Mouse (Mus musculus): ENCODE measurements around the gene Usp21.

Gene Usp21

DNA sequence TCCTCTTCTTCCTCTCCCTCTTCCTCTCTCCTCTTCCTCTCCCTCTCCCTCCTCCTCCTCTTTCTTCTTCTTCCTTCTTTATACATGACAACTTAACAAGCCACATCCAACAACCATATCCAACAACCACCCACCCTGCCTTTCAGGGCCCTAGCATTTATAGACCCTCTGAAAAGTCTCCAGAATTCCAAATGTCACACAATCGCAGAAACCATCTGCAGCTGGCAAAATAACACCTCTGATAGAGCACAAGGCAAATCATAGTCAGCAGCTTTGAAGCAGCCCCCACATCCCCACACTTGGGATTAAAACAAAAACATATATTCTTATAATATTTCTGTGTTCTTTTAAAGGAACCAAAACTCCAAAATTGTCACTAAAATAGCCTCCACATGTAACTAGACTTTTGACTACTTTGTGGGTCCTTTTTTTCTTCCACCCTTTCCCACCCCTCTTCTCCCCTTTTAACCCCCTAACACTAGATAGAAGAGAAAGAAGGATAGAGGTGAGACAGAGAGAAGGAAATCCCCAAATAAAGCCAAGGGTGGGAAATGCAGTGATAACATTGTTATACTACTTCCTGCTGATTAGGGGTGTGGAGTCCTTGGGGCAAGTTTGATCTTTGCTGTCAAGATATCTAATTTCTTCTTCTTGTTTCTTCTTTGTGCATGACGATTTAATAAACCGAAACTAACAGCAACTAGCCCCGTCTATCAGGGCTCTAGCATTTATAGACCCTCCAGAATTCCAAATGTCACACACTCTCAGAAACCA, 21.6 kb downstream of the Usp21 start:
- no peak for DNase-seq (ENCODE audit: low read depth, low spot score)

DNA sequence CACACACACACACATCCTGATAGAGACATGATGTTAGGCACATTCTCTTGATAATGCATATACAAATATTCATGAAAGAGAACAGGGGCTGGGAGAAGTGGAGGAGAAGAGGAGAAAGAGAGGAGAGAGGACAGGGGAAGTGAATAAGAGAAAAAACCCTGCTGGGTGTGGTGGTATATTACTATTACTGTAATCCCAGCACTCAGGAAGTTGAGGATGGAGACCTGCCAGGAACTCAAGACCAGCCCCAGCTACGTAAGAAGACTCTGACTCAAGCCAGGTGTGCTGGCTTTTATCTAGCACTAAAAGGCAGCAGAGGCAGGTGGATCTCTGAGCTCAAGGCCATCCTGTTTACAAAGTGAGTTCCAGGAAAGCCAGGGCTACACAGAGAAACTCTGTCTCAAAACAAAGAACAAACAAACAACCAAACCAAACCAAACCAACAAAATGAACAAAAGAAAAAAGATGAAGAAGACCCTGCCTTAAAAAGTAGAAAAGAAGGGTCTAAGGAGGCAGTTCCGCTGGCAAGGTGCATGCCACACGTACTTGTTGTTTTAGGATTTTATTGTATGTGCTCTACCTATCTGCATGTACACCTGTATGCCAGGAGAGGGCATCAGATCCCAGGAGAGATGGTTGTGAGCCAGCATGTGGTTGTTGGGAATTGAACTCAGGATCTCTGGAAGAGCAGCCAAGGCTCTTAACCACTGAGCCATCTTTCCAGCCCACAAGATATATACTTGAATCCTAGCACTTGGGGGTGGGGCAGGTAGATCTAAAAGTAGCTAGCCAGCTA, 23.9 kb downstream of the Usp21 start:
- no peak for DNase-seq (ENCODE audit: low read depth, low spot score)

DNA sequence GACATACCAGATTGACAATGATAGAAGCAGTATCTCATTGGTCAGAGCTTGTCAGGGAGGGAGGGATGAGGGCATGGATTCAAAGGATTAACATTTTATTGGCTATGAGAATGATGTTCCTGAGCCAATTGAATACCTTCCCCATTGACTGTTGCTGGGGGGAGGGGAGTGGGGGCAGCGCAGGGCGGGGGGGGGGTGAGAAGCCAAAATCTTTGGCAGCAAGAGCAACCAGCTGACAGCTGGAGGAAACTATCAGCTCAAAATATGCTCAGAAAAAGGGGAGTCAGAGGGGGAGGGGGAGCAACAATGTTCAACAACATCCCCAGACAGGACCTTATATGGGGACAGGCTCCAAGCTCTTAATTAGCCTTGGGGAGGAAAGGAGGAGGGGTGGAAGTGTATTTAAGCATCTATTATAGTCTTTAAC, 24.6 kb downstream of the Usp21 start:
- no peak for DNase-seq (ENCODE audit: low read depth, low spot score)

DNA sequence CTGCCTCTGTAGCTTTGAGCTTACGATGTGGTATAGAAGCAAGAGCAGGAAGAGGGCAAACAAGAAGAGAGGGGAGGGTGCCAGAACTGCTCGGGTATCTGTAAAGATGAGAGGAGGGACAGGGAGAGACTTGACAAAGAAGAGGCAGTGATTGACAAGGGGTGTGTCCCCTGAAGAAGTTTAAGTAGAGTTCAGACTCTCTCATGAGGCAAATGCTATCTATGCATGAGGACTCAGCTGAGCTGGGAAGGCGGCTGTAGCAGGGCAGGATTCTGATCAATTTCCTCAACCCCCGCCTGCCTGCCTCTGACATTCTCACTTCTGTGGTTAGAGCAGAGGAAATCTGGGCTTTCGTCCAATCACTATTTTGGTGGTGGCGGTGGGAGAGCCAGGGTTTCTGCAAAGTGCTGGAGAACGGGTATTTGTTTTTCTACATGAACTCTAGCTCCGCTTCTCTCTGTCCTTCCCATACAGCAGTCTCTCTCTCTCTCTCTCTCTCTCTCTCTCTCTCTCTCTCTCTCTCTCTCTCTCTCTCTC, 25.1 kb downstream of the Usp21 start:
- no peak for DNase-seq (ENCODE audit: low read depth, low spot score)

DNA sequence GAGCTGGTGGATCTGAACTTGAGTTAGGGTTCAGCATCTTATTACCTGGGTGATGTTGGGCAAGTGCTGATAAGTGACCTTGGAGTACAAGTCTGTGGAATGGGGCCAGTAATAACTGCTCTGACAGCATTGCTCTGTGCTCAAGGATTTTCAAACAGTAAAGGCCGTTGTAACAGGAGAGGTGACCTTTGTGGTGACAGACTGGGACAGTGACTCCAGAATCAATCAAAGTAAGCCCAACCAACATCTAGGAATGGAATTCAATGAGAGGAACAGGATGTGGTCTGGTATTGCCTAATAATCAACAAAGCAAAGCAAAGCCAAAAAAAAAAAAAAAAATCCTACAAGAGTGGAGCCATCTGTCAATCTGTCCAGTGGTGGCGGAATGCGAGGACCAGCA, 27.5 kb downstream of the Usp21 start:
- DNase-seq (ENCODE audit: low read depth, low spot score), result no peak

DNA sequence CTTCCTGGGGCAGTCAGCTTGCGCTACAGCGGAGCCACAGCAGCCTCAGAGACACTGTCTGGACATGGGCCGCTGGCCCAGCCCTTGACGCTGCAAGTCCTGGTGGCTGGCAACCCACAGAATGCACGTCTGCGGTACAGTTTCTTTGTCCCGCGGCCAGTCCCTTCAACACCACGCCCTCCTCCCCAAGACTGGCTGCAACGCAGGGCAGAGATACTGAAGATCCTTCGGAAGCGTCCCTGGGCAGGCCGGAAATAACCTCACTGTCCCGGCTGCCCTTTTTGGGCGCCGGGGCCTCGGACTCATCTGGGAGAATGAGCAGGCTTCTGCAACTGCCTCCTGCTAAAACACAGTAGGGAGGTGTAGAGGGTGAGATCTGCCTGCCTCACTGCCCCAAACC, 28.9 kb downstream of the Usp21 start:
- no peak for DNase-seq (ENCODE audit: low read depth, low spot score)

DNA sequence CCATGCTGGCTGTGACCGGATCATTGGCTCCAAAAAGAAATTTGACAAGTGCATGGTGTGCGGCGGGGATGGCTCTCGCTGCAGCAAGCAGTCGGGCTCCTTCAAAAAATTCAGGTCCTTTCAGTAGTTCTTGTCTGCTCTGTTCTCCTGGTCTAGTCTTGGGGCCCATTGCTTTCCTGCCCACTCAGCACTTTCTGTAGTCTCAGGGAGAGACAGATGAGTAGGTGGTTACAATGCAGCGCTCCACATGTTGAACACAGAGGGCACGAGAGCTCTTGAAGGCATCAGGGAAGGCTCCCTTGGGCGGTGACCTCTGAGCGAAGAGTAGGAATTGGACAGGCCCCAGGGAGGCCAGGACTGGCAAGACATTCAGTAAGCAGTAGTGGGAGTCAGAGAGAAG, 30.0 kb downstream of the Usp21 start:
- no peak for DNase-seq (ENCODE audit: low read depth, low spot score)

DNA sequence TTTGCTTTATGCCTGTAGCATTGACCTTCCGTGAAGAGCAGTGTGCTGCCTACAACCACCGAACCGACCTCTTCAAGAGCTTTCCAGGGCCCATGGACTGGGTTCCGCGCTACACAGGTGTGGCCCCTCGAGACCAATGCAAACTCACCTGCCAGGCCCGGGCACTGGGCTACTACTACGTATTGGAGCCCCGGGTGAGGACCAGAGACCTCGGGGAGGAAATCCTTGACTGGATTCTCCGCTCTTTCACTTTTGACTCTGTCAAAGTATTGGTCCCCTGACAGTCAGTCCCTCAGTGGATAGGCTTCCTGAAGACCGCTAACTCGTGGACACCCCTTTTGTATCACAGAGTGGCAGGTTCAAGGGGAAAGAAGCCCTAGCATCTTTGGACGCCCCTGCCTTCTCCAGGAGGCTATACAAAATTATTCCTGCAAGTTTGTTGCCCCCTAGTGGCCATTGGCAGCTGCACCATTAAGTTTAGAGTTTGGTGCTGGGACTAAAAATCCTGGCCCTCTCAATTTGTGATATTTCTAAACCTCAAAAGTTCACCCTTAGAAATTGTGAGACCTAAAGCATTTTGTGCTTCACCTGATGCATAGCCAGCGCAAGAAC, 30.7 kb downstream of the Usp21 start:
- DNase-seq (ENCODE audit: low read depth, low spot score), result peak; percentile 65

DNA sequence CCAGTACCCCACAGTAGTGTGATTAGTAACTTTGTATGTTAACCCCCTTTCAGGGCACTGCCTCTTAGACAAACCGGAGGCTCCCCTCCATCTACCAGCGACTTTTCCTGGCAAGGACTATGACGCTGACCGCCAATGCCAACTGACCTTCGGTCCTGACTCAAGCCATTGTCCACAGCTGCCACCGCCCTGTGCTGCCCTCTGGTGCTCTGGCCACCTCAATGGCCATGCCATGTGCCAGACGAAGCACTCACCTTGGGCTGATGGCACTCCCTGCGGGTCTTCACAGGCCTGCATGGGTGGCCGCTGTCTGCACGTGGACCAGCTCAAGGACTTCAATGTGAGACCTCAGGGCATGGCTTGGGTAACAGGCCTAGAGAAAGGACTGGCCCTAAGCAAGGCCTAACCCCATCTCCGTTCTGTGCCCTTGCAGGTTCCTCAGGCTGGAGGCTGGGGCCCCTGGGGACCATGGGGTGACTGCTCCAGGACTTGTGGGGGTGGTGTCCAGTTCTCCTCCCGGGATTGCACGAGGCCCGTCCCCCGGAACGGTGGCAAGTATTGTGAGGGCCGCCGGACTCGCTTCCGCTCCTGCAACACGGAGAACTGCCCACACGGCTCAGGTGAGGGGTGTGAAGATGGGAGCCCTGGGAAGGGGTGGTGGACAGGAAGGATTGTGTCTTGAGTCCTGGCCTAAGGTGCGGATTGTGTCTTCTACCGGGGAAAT, 31.5 kb downstream of the Usp21 start:
- DNase-seq (ENCODE audit: low read depth, low spot score), result no peak

DNA sequence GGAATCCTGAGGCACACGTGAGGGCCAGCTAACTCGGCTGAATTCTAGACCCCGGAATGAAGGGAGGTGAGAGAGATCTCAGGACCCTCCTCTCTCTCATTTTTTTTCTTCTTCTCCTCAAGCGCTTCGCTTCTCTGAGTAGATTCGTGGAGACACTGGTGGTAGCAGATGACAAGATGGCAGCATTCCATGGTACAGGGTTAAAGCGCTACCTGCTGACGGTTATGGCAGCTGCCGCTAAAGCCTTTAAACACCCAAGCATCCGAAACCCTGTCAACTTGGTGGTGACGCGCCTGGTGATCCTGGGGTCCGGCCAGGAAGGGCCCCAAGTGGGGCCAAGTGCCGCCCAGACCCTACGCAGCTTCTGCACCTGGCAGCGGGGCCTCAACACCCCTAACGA, 35.4 kb downstream of the Usp21 start:
- DNase-seq (ENCODE audit: low read depth, low spot score), result no peak

DNA sequence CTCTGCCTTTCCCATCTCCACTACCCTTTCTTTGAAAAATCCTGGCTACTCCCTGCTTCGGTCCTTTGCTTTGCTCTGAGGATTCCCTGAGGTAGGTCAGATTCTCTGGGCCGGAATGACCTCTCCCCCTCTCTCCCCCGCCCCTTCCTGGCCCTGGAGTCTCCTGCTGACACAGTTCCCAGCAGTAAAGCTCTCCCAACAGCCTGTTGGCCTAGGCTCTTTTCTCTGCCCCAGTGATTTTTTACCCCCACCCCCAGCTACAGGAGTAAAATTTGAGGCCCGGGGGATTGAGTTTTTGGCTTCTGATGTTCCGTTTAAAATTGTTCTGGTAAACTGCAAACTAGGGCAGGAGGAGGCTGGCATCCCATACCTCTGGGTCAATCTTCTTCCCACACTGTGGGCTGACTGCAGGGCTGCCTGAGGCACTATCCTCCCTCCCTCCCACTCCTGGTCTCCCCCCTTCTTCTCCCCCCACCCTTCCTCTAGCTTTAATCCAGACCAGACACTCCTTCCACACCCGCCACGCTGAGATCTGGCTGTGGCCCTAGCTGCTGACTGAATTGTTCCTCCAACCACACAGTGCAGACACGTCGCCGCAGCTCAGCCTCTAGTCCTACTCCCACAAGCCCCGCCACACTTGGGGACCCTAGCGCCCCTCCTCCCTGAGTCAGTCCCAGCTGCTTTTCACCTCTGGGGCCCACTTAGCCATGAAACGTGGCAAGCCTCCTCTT, 36.0 kb downstream of the Usp21 start:
- DNase-seq (ENCODE audit: low read depth, low spot score), result no peak

DNA sequence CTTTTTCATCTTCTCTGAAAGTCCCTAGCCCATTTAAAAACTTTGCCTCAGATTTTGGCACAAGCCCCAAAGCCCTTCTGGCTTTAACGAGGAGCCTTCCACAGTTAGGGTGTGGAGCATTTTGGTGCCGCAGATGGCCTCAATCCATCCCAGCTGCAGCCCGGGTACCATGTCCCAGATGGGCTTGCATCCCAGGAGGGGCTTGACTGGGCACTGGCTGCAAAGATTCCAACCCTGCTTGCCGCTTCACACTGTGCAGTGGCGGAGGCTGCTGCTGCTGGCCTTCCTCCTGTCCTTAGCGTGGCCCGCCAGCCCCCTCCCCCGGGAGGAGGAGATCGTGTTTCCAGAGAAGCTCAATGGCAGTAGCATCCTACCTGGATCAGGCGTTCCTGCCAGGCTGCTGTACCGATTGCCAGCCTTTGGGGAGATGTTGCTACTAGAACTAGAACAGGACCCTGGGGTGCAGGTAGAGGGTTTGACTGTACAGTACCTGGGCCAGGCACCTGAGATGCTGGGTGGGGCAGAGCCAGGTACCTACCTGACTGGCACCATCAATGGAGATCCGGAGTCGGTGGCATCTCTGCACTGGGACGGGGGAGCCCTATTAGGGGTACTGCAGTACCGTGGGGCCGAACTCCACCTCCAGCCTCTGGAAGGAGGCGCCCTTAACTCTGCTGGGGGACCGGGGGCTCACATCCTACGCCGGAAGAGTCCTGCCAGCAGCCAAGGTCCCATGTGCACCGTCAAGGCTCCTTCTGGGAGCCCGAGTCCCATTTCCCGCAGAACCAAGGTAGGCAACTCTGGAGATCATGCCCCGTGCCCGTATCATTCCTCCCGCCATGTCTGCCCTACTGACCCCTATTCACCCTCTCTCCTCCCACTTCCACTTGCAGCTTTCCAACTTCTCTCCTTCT, 36.9 kb downstream of the Usp21 start, which contains the start of gene Ndufs2:
Gene Ndufs2 (minus strand): TSS at position 709 of the 914 bp plus-strand sequence.
- no peak for DNase-seq (ENCODE audit: low read depth, low spot score)

DNA sequence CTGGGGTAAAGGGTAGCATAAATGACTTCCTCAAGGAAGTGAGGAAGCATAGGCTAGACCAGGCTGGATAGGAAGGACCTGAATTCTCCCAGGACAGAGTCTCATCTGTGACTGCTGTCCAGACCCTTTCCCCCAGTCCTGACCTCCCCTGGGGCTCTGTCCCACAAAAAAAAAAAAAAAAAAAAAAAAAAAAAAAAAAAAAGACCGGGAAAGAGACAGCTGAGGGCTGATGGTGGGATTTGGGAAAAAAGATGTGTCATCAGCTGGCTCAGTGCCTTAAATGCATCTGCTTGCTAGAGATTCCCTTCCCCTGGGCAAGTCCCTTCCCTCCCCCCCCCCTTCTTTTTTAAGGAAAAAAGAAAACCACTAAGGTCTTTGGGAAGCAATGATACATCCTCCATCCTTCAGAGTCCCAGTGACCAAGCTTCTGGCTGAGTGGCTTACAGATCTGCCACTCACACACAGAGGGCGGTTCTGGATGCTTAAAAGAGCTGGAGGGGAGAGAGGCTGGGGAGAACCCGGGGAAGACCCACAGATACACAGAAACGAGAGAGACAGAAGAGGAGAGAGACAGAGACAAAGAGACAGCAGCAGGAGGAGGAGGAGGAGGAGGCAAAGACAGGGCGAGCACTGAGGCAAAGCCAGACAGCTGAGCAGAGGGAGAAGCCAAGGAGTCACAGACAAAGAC, 37.7 kb downstream of the Usp21 start, which contains the start of gene Adamts4:
Gene Adamts4 (plus strand): TSS at position 509 of the 688 bp plus-strand sequence.
- no peak for DNase-seq (ENCODE audit: low read depth, low spot score)

DNA sequence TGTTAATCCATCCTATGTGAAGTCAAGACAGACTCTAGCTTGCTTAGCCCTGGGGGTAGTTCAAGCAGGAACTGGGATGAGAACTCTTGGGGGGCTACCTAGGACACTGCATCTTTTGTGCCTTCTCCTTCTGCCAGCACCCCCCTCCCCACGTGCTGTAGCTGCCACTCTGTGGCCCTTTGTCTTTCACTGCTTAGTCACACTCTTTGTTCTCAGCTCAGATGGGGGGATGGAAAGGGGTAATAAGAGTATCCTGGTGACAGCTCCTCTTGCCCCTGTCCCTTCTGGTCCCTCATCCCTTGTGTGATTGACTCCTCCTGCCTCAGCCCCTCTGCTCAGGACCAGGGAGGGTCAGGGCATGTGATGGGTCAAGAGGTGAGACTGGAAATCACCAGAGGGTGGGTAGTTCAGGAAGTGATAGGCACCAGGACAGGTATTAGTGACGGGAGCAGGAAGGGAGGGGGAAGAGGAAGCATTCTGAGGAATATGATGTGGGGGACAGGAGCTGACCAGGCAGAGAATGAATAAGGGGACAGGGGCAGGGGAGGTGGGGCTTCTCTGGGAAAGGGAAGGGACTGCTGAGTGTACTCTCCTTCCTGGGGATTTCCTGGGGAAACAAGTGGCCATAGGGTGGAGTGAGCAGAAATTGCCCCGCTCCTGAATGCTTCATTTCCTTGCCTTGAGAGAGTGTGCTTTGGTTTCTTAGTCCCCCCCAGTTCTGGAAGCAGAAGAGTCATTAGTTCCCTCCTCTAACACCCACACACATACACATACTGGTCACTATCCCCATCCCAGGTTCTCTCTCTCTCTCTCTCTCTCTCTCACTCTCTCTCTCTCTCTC, 39.2 kb downstream of the Usp21 start:
- no peak for DNase-seq (ENCODE audit: low read depth, low spot score)

DNA sequence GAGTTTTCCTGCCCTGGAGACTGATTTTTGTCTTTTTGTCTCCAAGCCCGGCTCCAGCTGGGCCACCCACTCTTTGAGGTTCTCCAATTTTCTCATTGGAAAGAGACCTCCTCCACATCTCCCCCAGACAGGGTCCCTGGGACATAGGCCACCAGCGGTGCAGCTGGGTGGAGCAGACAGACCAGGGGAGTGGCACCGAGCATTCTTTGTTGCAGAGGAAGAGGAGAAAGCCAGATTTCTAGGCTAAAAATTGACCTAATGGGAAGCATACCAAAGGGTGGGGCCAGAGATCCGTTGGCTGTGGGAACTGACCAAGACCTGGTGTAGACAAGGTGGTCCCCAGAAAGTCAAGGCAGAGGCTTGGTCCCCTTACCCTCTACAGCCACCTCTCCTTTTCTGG, 39.9 kb downstream of the Usp21 start:
- no peak for DNase-seq (ENCODE audit: low read depth, low spot score)

DNA sequence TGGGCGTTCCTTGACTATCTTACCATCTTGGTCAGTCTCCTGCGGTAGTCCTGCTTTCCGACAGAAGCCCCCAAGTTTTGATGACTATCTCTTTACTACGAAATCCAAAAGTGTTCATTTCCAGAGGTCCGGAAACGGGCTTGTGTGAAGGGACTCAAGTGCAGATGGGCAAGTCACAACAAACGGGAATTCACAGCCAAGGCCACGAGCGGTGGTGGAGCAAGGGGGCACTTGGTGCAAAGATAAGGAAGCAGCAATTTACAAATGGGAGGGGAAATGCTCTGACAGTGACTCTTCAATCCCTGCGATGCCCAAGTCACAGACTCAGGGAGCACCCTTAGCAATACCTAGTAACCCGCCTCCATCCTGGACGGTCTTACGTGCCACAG, 40.3 kb downstream of the Usp21 start:
- no peak for DNase-seq (ENCODE audit: low read depth, low spot score)

DNA sequence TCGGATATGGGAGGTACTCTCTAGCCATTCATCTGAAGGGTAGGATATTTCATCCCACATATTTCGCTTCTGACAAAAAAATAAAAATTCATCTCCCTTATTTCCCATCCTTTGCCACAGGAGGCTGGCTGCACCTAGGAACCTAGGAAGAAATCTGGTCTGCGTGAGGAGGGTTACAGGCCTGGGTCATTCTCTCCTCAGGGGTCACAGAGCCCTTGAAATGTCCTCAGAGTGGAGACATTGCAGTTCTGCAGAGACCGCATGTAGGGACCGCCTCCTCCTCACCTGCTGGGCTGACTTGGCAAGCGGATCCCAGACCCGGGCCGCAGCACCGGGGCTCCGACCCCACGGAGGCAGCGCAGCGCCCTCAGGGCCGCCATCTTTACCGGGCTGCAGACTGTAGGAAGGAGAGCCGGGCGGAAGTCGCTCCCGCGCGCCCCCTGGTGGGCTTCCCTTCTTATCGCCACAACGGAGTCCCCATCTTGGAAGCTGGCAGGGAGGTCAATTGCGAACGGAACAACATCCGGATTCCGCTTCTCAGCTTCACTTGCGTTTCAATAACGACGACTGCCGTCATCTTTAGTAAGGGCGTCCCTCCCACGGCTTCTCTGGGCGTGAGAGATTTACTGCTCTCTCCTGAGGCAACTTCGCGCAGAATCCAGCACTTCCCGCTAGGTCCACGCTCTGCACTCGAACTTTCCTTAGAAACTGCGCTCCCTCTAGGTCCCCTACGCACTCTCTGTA, 40.9 kb downstream of the Usp21 start:
- peak; percentile 98 for DNase-seq (ENCODE audit: low read depth, low spot score)

DNA sequence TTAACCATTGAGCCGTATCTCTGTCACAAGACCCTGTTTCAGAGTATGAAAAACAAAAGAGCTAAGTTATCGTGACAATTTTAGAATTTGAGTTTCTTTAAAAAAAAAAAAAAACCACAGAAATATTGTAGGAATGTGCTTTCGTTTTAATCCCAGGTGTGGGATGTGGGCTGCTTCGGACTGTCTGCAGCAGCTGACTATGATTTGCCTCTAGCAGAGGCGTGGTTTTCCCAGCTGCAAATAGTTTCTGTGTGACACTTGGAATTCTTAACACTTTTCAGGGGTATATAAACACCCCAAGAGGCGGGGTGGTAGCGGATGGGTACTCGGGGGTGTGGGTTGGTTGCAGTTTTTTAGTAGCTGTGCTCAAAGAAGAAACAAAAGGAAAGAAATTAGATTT, 42.4 kb downstream of the Usp21 start:
- DNase-seq (ENCODE audit: low read depth, low spot score), result no peak

Measured in retina, postnatal 7 days (tissue).